Mouse (Mus musculus): Measurements from ENCODE around the gene Smad6. TPM values are rescaled to one million over a fixed set of nuclear protein-coding genes. Genes with fewer than 3 reads are reported as not detected.
A peak's percentile ranks its signal among the peaks of the same experiment; 100 is the strongest.

Gene Smad6
- polyA plus RNA-seq, 1 experiment from 2014 or later = 1.8 TPM

GRCm38 (mm10) chr9:63912051-63912450, 109.8 kb downstream of the Smad6 start:
- 53% methylated on average over 9 of the region's 9 CpGs for WGBS (ENCODE audit: insufficient replicate concordance)
- Histone ChIP-seq H3K27ac (ENCODE audit: low read depth) (no peak overlapping the region), H3K4me1 (ENCODE audit: insufficient read depth) (no peaks in the 10 kb centered on the region), H3K4me3 (ENCODE audit: low read depth, low read length) (no peak overlapping the region), H3K9me3 (ENCODE audit: low read length) (no peaks in the 10 kb centered on the region), H3K9ac (replicated peaks) (no peak overlapping the region), H3K27me3 (ENCODE audit: insufficient read depth, low read length) (0 out of 2 replicates have a peak, but pooled peaks cover 2% of the 10 kb centered on the region), H3K4me2 (ENCODE audit: low read depth, low read length) (no peak overlapping the region), H3K36me3 (replicated peaks; ENCODE audit: insufficient read depth, low read length) (no peaks in the 10 kb centered on the region)
- no peak for TF ChIP-seq CTCF (IDR thresholded peaks at IDR 0.05; ENCODE audit: low read depth)
- TF ChIP-seq EP300 (IDR thresholded peaks at IDR 0.05; ENCODE audit: low read depth) = no peak
- ATAC-seq = no peak
- DNase-seq = no peak

DNA sequence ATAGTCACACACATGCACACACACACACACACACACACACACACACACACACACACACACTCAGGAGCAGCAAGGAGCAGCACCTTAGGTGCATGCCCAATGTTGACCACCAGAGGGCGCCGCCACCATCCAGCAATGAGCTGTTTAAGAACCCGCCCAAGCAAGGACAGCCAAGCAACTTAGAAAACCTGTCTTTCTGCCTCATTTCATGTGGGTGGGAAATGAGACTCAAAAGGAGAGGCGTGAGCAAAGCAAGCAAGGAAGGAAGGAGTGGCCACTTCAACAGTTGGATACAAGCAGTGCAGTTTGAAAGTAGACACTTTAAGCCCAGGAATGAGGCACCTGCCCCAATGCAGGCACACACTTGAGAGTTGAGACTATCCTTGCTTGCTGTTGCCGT, 112.2 kb downstream of the Smad6 start:
- 14% methylated on average over 5 of the region's 5 CpGs for WGBS (ENCODE audit: insufficient replicate concordance)
- 0 out of 2 replicates have a peak, but pooled peaks cover 2% of the 10 kb centered on the region for H3K27me3 ChIP-seq (ENCODE audit: insufficient read depth, low read length)
- H3K36me3 ChIP-seq (replicated peaks; ENCODE audit: insufficient read depth, low read length) = no peaks in the 10 kb centered on the region
- H3K4me1 ChIP-seq (ENCODE audit: insufficient read depth) = no peaks in the 10 kb centered on the region
- no peaks in the 10 kb centered on the region for H3K9me3 ChIP-seq (ENCODE audit: low read length)
- H3K27ac ChIP-seq (ENCODE audit: low read depth) = no peak overlapping the region
- ATAC-seq = no peak
- no peak overlapping the region for H3K4me2 ChIP-seq (ENCODE audit: low read depth, low read length)
- no peak for TF ChIP-seq EP300 (IDR thresholded peaks at IDR 0.05; ENCODE audit: low read depth)
- peak; percentile 98 for TF ChIP-seq CTCF (IDR thresholded peaks at IDR 0.05; ENCODE audit: low read depth)
- no peak overlapping the region for H3K4me3 ChIP-seq (ENCODE audit: low read depth, low read length)
- DNase-seq = peak; percentile 82
- no peak overlapping the region for H3K9ac ChIP-seq (replicated peaks)

DNA sequence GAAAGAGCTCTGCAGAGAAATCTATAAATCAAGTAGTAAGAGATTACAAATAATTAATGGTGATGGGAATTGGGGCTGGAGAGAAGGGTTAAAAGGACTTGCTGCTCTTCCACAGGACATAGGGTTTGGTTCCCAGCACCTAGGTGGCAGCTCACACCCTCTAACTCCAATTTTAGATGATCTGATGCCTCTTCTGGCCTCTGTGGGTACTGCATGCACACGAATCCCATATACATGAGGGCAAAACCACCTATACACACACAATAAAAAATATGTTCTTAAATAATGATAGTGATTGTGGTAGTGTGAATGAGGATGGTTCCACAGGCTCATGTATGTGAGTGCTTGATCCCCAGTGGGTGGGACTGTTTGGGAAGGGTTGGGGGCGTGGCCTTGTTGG, 117.3 kb downstream of the Smad6 start:
- TF ChIP-seq CTCF (IDR thresholded peaks at IDR 0.05; ENCODE audit: low read depth) (peak; percentile 34), EP300 (IDR thresholded peaks at IDR 0.05; ENCODE audit: low read depth) (no peak)
- Histone ChIP-seq H3K9ac (replicated peaks) (no peak overlapping the region), H3K4me1 (ENCODE audit: insufficient read depth) (no peaks in the 10 kb centered on the region), H3K4me2 (ENCODE audit: low read depth, low read length) (no peak overlapping the region), H3K9me3 (ENCODE audit: low read length) (no peaks in the 10 kb centered on the region), H3K36me3 (replicated peaks; ENCODE audit: insufficient read depth, low read length) (no peaks in the 10 kb centered on the region), H3K27ac (ENCODE audit: low read depth) (no peak overlapping the region), H3K27me3 (ENCODE audit: insufficient read depth, low read length) (0 out of 2 replicates have a peak, but pooled peaks cover 2% of the 10 kb centered on the region), H3K4me3 (ENCODE audit: low read depth, low read length) (no peak overlapping the region)
- 58% methylated on average over 2 of the region's 2 CpGs for WGBS (ENCODE audit: insufficient replicate concordance)
- ATAC-seq = no peak
- no peak for DNase-seq

Other genes with a start within 250 kb of the Smad6 start
- not detected in 2 replicates for gene Lctl, start 95.1 kb upstream of the Smad6 start, polyA plus RNA-seq (2015; fragmentation: Nextera tagmentation; extraction: Ambion mirVana)
- gene Zwilch, start 151.0 kb upstream of the Smad6 start, polyA plus RNA-seq (2015; fragmentation: Nextera tagmentation; extraction: Ambion mirVana) = 2.7 and 4.1 TPM in 2 replicates
- 600 and 612 TPM in 2 replicates for gene Rpl4, start 151.3 kb upstream of the Smad6 start, polyA plus RNA-seq (2015; fragmentation: Nextera tagmentation; extraction: Ambion mirVana)
- gene Snapc5, start 157.2 kb upstream of the Smad6 start, polyA plus RNA-seq (2015; fragmentation: Nextera tagmentation; extraction: Ambion mirVana) = 12.7 and 14.8 TPM in 2 replicates
- 0.61 and 0.84 TPM in 2 replicates for gene Uchl4, start 213.1 kb upstream of the Smad6 start, polyA plus RNA-seq (2015; fragmentation: Nextera tagmentation; extraction: Ambion mirVana)
- 27.5 and 28.9 TPM in 2 replicates for gene Map2k1, start 231.6 kb upstream of the Smad6 start, polyA plus RNA-seq (2015; fragmentation: Nextera tagmentation; extraction: Ambion mirVana)